Mouse (Mus musculus) limb, embryonic 14.5 days (tissue): Measurements from ENCODE around the gene Tnxb. TPM values are rescaled to one million over a fixed set of nuclear protein-coding genes. Genes with fewer than 3 reads are reported as not detected.

Source experiments
- ATAC-seq: fragments of 200-750 bp; cut with Nextera tagmentation; 2 replicates; pipeline ENCODE4 v1.8.0; 2017; ENCODE audit warnings: low read depth, moderate number of reproducible peaks, moderate TSS enrichment; ENCODE audit not compliant: low FRiP score
- DNase-seq: peaks from one replicate; pipeline ENCODE4 v3.0.0-alpha.2; 2015; ENCODE audit warnings: low spot score
- H3K27ac ChIP-seq: fragments of 300-500 bp; sonication (generic); replicated peaks from 2 replicates; pipeline ENCODE4 v1.5.1; 2014; ENCODE audit warnings: low read depth, mild to moderate bottlenecking, low read length, moderate library complexity, mixed read lengths
- H3K27me3 ChIP-seq: fragments of 300-500 bp; sonication (generic); 2 replicates; pipeline ENCODE4 v1.6.1; 2014; ENCODE audit warnings: low read length, mixed read lengths; ENCODE audit not compliant: control insufficient read depth, insufficient read depth
- H3K36me3 ChIP-seq: fragments of 300-500 bp; sonication (generic); 2 replicates; pipeline ENCODE4 v1.6.1; 2014; ENCODE audit warnings: mild to moderate bottlenecking, low read length, moderate library complexity, mixed read lengths; ENCODE audit not compliant: control insufficient read depth, insufficient read depth
- H3K4me1 ChIP-seq: fragments of 300-500 bp; sonication (generic); 2 replicates; pipeline ENCODE4 v1.6.1; 2014; ENCODE audit warnings: antibody characterized with exemption, low read length, mixed read lengths; ENCODE audit not compliant: control insufficient read depth, insufficient read depth
- H3K4me2 ChIP-seq: fragments of 300-500 bp; sonication (generic); replicated peaks from 2 replicates; pipeline ENCODE4 v1.6.1; 2014; ENCODE audit warnings: low read depth, mild to moderate bottlenecking, low read length, moderate library complexity; ENCODE audit not compliant: severe bottlenecking
- H3K4me3 ChIP-seq: fragments of 300-500 bp; sonication (generic); replicated peaks from 2 replicates; pipeline ENCODE4 v1.5.1; 2014; ENCODE audit warnings: low read length
- H3K9ac ChIP-seq: fragments of 300-500 bp; sonication (generic); 2 replicates; pipeline ENCODE4 v1.6.1; 2014; ENCODE audit warnings: mild to moderate bottlenecking, low read depth, low read length, moderate library complexity; ENCODE audit not compliant: severe bottlenecking
- H3K9me3 ChIP-seq: fragments of 300-500 bp; sonication (generic); 2 replicates; pipeline ENCODE4 v1.6.1; 2016; ENCODE audit warnings: low read length; ENCODE audit not compliant: control insufficient read depth
- POLR2A ChIP-seq: fragments of 200-500 bp; IDR thresholded peaks from 2 replicates; pipeline ENCODE4 v1.8.0; 2012; ENCODE audit warnings: inconsistent platforms, mild to moderate bottlenecking, moderate library complexity, borderline replicate concordance; ENCODE audit not compliant: insufficient read depth, insufficient read length; ENCODE audit errors: extremely low read depth
- WGBS: fragments of 180-500 bp; shearing (Covaris S2); extraction: QIAGEN DNeasy Blood & Tissue Kit; methylation state at CpG from one replicate; pipeline ENCODE4 v1.1.7; 2014; 5-methylcytosine and 5-hydroxymethylcytosine counted together
- polyA plus RNA-seq, 2 experiments: library from polyadenylated mRNA; depleted of rRNA in 1 of 2; stranded (reverse) in 1 of 2; unstranded in 1 of 2; fragments of >200 nt; fragmentation: Nextera tagmentation in 1 of 2; extraction: Ambion mirVana in 1 of 2; gene quantifications; 2 replicates each; pipeline versions ENCODE4 v1.2.1 to v1.2.3; 2012 to 2014

The Tnxb gene
- polyA plus RNA-seq, 2 experiments: 2.0 to 4.5 TPM

- H3K27ac ChIP-seq: no peak overlapping the region
- H3K36me3 ChIP-seq: peaks cover 8% of the 10 kb centered on the region
- no peak for TF ChIP-seq POLR2A
- peak overlapping the region; percentile 78; the same call in 1 of the 2 replicates for H3K4me2 ChIP-seq
- WGBS: 17% methylated on average over 12 of the region's 12 CpGs
- peak overlapping the region; percentile 81; the same call in 1 of the 2 replicates for H3K4me3 ChIP-seq
- peaks cover 36% of the 10 kb centered on the region for H3K27me3 ChIP-seq
- no peaks in the 10 kb centered on the region for H3K9me3 ChIP-seq
- H3K4me1 ChIP-seq: peaks cover 30% of the 10 kb centered on the region
- DNase-seq (no peak), ATAC-seq (no peak)
- H3K9ac ChIP-seq: no peak overlapping the region
Measured at GRCm38 (mm10) chr17:34629796-34630603, 40.3 kb upstream of the Tnxb start.

DNA sequence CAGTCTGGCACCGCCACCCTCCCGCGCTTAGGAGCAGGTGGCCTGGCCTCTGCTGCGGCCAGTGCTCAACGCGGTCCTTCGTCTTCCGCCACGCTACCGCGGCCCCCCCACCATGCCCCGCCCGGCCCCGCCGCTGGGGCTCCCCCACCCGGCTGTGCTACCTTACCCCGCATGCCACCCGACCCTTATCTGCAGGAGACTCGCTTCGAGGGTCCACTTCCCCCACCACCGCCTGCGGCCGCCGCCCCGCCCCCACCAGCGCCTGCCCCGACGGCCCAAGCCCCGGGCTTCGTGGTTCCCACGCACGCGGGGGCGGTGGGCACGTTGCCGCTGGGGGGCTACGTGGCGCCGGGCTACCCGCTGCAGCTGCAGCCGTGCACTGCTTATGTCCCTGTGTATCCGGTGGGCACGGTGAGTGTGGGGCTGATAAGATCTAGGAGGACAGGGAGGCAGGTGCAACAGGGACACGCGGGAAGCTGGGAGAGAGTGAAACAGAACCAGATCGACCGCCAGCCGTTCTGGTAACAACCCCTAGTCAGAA, 39.5 kb upstream of the Tnxb start:
- peak overlapping the region; percentile 38 for H3K4me3 ChIP-seq
- no peak overlapping the region for H3K27ac ChIP-seq
- DNase-seq: no peak
- 3% methylated on average over 42 of the region's 48 CpGs for WGBS
- H3K9ac ChIP-seq: no peak overlapping the region
- no peak for ATAC-seq
- no peaks in the 10 kb centered on the region for H3K9me3 ChIP-seq
- peaks cover 30% of the 10 kb centered on the region for H3K4me1 ChIP-seq
- no peak for TF ChIP-seq POLR2A
- peak overlapping the region; percentile 43 for H3K4me2 ChIP-seq
- H3K36me3 ChIP-seq: no peaks in the 10 kb centered on the region
- H3K27me3 ChIP-seq: peaks cover 36% of the 10 kb centered on the region

DNA sequence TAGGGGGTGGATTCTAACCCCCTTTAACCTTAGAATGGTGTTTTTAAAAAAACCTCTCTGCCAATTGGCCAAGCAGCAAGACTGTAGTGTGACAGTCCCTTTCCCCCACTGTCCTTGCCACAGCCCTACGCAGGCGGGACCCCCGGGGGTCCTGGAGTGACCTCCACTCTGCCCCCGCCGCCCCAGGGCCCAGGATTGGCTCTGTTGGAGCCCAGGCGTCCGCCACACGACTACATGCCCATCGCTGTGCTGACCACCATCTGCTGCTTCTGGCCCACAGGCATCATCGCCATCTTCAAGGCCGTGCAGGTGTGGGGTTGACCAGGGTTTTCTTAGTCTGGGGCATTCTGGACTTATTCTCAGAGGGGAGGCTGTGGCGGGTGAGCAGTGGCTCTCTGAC, 38.7 kb upstream of the Tnxb start:
- no peak for ATAC-seq
- Histone ChIP-seq H3K9ac (peak overlapping the region; percentile 44), H3K27me3 (peaks cover 36% of the 10 kb centered on the region), H3K9me3 (no peaks in the 10 kb centered on the region), H3K4me2 (peak overlapping the region; percentile 79), H3K27ac (no peak overlapping the region), H3K4me3 (peak overlapping the region; percentile 38), H3K36me3 (no peaks in the 10 kb centered on the region), H3K4me1 (peaks cover 26% of the 10 kb centered on the region)
- 11% methylated on average over 11 of the region's 12 CpGs for WGBS
- TF ChIP-seq POLR2A: no peak
- DNase-seq: no peak

DNA sequence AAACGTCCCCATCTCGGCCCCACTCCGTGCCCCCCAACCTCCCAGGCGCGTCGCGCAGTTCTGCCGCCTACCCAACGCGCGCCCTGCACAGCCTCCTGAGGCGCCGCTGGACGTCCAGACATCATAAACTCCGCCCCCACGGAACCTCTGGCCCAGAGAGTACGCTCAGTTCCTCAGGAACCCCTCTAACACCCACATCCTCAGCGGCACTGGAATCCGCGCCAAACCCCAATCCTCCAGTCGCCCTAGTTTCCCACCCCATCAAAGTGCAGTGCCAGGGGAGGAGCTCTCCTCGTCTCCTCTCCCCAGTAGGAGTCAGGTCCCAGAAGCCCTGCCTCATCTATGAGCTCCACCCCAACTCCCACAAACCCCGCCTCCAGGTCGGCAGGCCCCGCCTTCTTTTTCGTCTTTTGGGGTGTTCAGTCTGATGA, 38.1 kb upstream of the Tnxb start:
- Histone ChIP-seq H3K4me3 (peak overlapping the region; percentile 38), H3K27ac (no peak overlapping the region), H3K9me3 (no peaks in the 10 kb centered on the region), H3K4me2 (peak overlapping the region; percentile 79), H3K9ac (peak overlapping the region; percentile 44), H3K36me3 (no peaks in the 10 kb centered on the region), H3K4me1 (peaks cover 26% of the 10 kb centered on the region), H3K27me3 (peaks cover 36% of the 10 kb centered on the region)
- no peak for TF ChIP-seq POLR2A
- ATAC-seq: peak; percentile 25; the same call in 1 of the 2 replicates
- DNase-seq: peak; percentile 34
- WGBS: 2% methylated on average over 24 of the region's 26 CpGs

DNA sequence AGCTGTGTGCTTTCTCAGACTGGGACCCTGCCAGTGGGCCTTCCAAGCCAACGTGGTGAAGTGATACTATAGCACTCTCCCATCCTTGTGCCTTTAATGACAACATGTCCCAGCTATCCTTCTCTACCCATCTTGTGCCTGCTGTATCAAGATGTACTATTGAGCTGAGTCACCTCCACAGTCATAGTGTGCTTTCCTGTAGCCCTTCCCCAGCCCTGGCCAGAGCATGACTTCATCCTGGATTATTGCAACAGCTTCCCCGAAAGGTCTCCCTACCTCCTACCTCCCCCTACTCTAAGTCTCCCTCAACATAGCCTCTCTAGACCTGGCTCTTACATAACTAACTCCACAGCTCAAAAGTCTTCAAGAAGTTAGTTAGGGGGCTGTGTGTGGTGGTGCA, 34.7 kb upstream of the Tnxb start:
- Histone ChIP-seq H3K27me3 (peaks cover 23% of the 10 kb centered on the region), H3K4me2 (no peak overlapping the region), H3K9ac (no peak overlapping the region), H3K4me3 (no peak overlapping the region), H3K4me1 (peaks cover 12% of the 10 kb centered on the region), H3K27ac (no peak overlapping the region), H3K9me3 (no peaks in the 10 kb centered on the region), H3K36me3 (no peaks in the 10 kb centered on the region)
- 56% methylated on average over 2 of the region's 2 CpGs for WGBS
- no peak for ATAC-seq
- DNase-seq: no peak
- TF ChIP-seq POLR2A: no peak
